Mouse (Mus musculus) CH12.LX (cell line): ENCODE data around the gene Pip5k1c. TPM values are rescaled to one million over a fixed set of nuclear protein-coding genes. Genes with fewer than 3 reads are reported as not detected.
A peak's percentile ranks its signal among the peaks of the same experiment; 100 is the strongest.

Experiments used
- DNase-seq: peaks from one replicate; pipeline ENCODE4 v3.0.0-alpha.2; 2013; ENCODE audit errors: extremely low read depth
- H3K27ac ChIP-seq: 2 replicates; pipeline ENCODE4 v1.5.1; 2012; ENCODE audit warnings: low read depth, mild to moderate bottlenecking, control low read depth, moderate library complexity; ENCODE audit not compliant: insufficient read depth
- H3K27me3 ChIP-seq: replicated peaks from 2 replicates; pipeline ENCODE3; 2012; ENCODE audit warnings: inconsistent platforms
- H3K36me3 ChIP-seq, 2 experiments: replicated peaks in 1 of 2; 2 replicates each; pipeline versions ENCODE3 to v1.6.1; 2012; ENCODE audit warnings: inconsistent platforms in 1 of 2, low read length in 1 of 2, mild to moderate bottlenecking in 1 of 2, mixed read lengths in 1 of 2, moderate library complexity in 1 of 2; ENCODE audit not compliant: control insufficient read depth in 1 of 2, insufficient read depth in 1 of 2
- H3K4me1 ChIP-seq, 2 experiments: 2 replicates each; pipeline ENCODE4 v1.6.1; 2012; ENCODE audit warnings: inconsistent platforms in 1 of 2, moderate library complexity in 1 of 2; ENCODE audit not compliant: insufficient read depth in 2 of 2, control insufficient read depth in 1 of 2
- H3K4me2 ChIP-seq: 2 replicates; pipeline ENCODE4 v1.6.1; 2012; ENCODE audit warnings: low read depth, mild to moderate bottlenecking, control low read depth; ENCODE audit not compliant: poor library complexity, insufficient read depth, severe bottlenecking
- H3K4me3 ChIP-seq, 3 experiments: fragments of 150-350 bp in 1 of 3; sonication (generic) in 1 of 3; replicated peaks in 1 of 3; 2 replicates each; pipeline versions ENCODE3 to v1.5.1; 2011 to 2012; ENCODE audit warnings: low read depth in 2 of 3, low read length in 2 of 3, mild to moderate bottlenecking in 2 of 3, moderate library complexity in 2 of 3, control low read depth in 1 of 3, improper control_type of control experiment in 1 of 3, inconsistent platforms in 1 of 3, mixed read lengths in 1 of 3; ENCODE audit not compliant: poor library complexity in 1 of 3
- H3K79me2 ChIP-seq: replicated peaks from 2 replicates; pipeline ENCODE4 v1.6.1; 2012; ENCODE audit warnings: mild to moderate bottlenecking, moderate library complexity; ENCODE audit not compliant: control insufficient read depth, poor library complexity, insufficient read depth, severe bottlenecking; ENCODE audit errors: extremely low read depth
- H3K9ac ChIP-seq: 2 replicates; pipeline ENCODE4 v1.6.1; 2012; ENCODE audit warnings: low read depth, mild to moderate bottlenecking, control low read depth, moderate library complexity; ENCODE audit not compliant: insufficient read depth
- H3K9me3 ChIP-seq: replicated peaks from 2 replicates; pipeline ENCODE3; 2012; ENCODE audit warnings: low read length, inconsistent platforms, mixed read lengths
- CTCF ChIP-seq, 2 experiments: IDR thresholded peaks in 1 of 2; conservative IDR thresholded peaks in 1 of 2; 2 replicates each; pipeline ENCODE4 v1.5.1; 2011 to 2012; ENCODE audit warnings: low read depth in 2 of 2, low read length in 2 of 2, improper control_type of control experiment in 1 of 2, inconsistent platforms in 1 of 2, mild to moderate bottlenecking in 1 of 2, moderate library complexity in 1 of 2
- EP300 ChIP-seq: IDR thresholded peaks from 2 replicates; pipeline ENCODE4 v1.6.1; 2011; ENCODE audit warnings: low read length, improper control_type of control experiment
- JUN ChIP-seq: IDR thresholded peaks from 2 replicates; pipeline ENCODE4 v1.6.1; 2011; ENCODE audit warnings: low read depth, mild to moderate bottlenecking, low read length, improper control_type of control experiment, moderate library complexity; ENCODE audit not compliant: insufficient read depth
- MAFK ChIP-seq: IDR thresholded peaks from 2 replicates; pipeline ENCODE4 v1.6.1; 2011; ENCODE audit warnings: low read length, improper control_type of control experiment; ENCODE audit not compliant: insufficient replicate concordance
- MAZ ChIP-seq: IDR thresholded peaks from 2 replicates; pipeline ENCODE4 v1.6.1; 2012; ENCODE audit warnings: low read depth, mild to moderate bottlenecking, inconsistent platforms, low read length, improper control_type of control experiment, moderate library complexity
- NRF1 ChIP-seq: IDR thresholded peaks from 2 replicates; pipeline ENCODE4 v1.6.1; 2014; ENCODE audit warnings: low read depth, mild to moderate bottlenecking, inconsistent platforms, low read length, improper control_type of control experiment, moderate library complexity
- POLR2A ChIP-seq: IDR thresholded peaks from 2 replicates; pipeline ENCODE4 v1.6.1; 2011; ENCODE audit warnings: low read depth, mild to moderate bottlenecking, improper control_type of control experiment, low read length
- POLR2AphosphoS2 ChIP-seq: IDR thresholded peaks from 2 replicates; pipeline ENCODE4 v1.6.1; 2011; ENCODE audit warnings: low read depth, low read length, improper control_type of control experiment
- SIN3A ChIP-seq: IDR thresholded peaks from 2 replicates; pipeline ENCODE4 v1.6.1; 2012; ENCODE audit warnings: low read length, improper control_type of control experiment, inconsistent platforms
- TBP ChIP-seq: conservative IDR thresholded peaks from 2 replicates; pipeline ENCODE4 v1.6.1; 2011; ENCODE audit warnings: low read depth, low read length, improper control_type of control experiment
- ZMIZ1 ChIP-seq: IDR thresholded peaks from 2 replicates; pipeline ENCODE4 v1.6.1; 2012; ENCODE audit warnings: low read depth, mild to moderate bottlenecking, inconsistent platforms, low read length, improper control_type of control experiment
- dilution Hi-C: fragments of 300-500 bp; cut with MboI; formaldehyde crosslinking; loops from 2 replicates; pipeline ENCODE4 v1.14.3; 2020; ENCODE audit warnings: low sequenced_read_pairs; ENCODE audit not compliant: extremely low pct_unique_long_range_greater_than_20kb, extremely low pct_ligation_motif_present
- in situ Hi-C: fragments of 300-500 bp; cut with MboI; formaldehyde crosslinking; loops from 3 replicates; pipeline ENCODE4 v1.14.3; 2019; ENCODE audit warnings: low sequenced_read_pairs, low pct_ligation_motif_present, low pct_unique_long_range_greater_than_20kb, mixed read lengths
- polyA plus RNA-seq: library from polyadenylated mRNA; unstranded; fragments of >175 nt; gene quantifications from 2 replicates; pipeline ENCODE4 v1.2.1, GENCODE M21; 2012; ENCODE audit warnings: low read depth; ENCODE audit not compliant: insufficient read length
- total RNA-seq, 2 experiments: library from RNA; depleted of rRNA; stranded (reverse); fragments of 300-350 nt in 1 of 2; fragments of >200 nt in 1 of 2; gene quantifications; 2 replicates each; pipeline ENCODE4 v1.2.3; 2012 to 2014

Pip5k1c gene
- total and polyA plus RNA-seq, 3 experiments = 11.4 to 51.4 (median 12.6) TPM

GRCm38 (mm10) chr10:81364666-81365065 lies 71.9 kb downstream of the Pip5k1c start:
- H3K27me3 ChIP-seq = no peaks in the 10 kb centered on the region
- dilution Hi-C loops = no loop called here
- TF ChIP-seq EP300 (no peak), POLR2A (0 out of 2 replicates have a peak, but pooled peaks have one; percentile 9)
- TF ChIP-seq, all 38 proteins: peak for 1
- H3K4me1 ChIP-seq = peaks cover 37 to 71% of the 10 kb centered on the region in 2 experiments
- DNase-seq = no peak
- in situ Hi-C loops = no loop called here
- H3K36me3 ChIP-seq = peaks cover 82 to 98% of the 10 kb centered on the region in 2 experiments
- H3K4me2 ChIP-seq = no peak overlapping the region
- H3K27ac ChIP-seq = no peak overlapping the region
- H3K9ac ChIP-seq = no peak overlapping the region
- no peaks in the 10 kb centered on the region for H3K79me2 ChIP-seq
- no peaks in the 10 kb centered on the region for H3K9me3 ChIP-seq
- H3K4me3 ChIP-seq = no peak overlapping the region

GRCm38 (mm10) chr10:81365073-81365472 lies 72.3 kb downstream of the Pip5k1c start:
- in situ Hi-C loops (no loop called here), dilution Hi-C loops (no loop called here)
- no peak overlapping the region for H3K9ac ChIP-seq
- DNase-seq = no peak
- TF ChIP-seq MAZ = no peak
- peak; percentile 22; the same call in 1 of the 2 replicates for TF ChIP-seq POLR2AphosphoS2
- H3K4me2 ChIP-seq = no peak overlapping the region
- H3K36me3 ChIP-seq = peaks cover 83 to 98% of the 10 kb centered on the region in 2 experiments
- H3K4me3 ChIP-seq = no peak overlapping the region
- H3K27ac ChIP-seq = no peak overlapping the region
- no peaks in the 10 kb centered on the region for H3K9me3 ChIP-seq
- peaks cover 34 to 67% of the 10 kb centered on the region in 2 experiments for H3K4me1 ChIP-seq
- no peaks in the 10 kb centered on the region for H3K79me2 ChIP-seq
- no peaks in the 10 kb centered on the region for H3K27me3 ChIP-seq

- H3K36me3 ChIP-seq = peaks cover 90 to 100% of the 10 kb centered on the region in 2 experiments
- H3K79me2 ChIP-seq = no peaks in the 10 kb centered on the region
- H3K9ac ChIP-seq = no peak within 1 kb of the TSS
- TF ChIP-seq POLR2AphosphoS2 (peak; percentile 11; the same call in 1 of the 2 replicates), MAFK (no peak), TBP (no peak), SIN3A (no peak), ZMIZ1 (peak; percentile 25), CTCF (conservative IDR thresholded peaks at IDR 0.05 in 1 of 2, IDR thresholded peaks at IDR 0.05 in 1 of 2; ENCODE audit: low read depth in 2 of 2, low read length in 2 of 2) (no peak), JUN (no peak), NRF1 (no peak)
- H3K27ac ChIP-seq = no peak within 1 kb of the TSS
- H3K27me3 ChIP-seq = no peaks in the 10 kb centered on the region
- in situ Hi-C loops (no loop called here), dilution Hi-C loops (no loop called here)
- no peak for DNase-seq
- H3K4me3 ChIP-seq = no peak within 1 kb of the TSS
- H3K4me1 ChIP-seq = peaks cover 34 to 61% of the 10 kb centered on the region in 2 experiments
- no peaks in the 10 kb centered on the region for H3K9me3 ChIP-seq
- no peak within 1 kb of the TSS for H3K4me2 ChIP-seq
These were observed 73.1 kb downstream of the Pip5k1c start, which contains the start of gene 4930404N11Rik for GRCm38 (mm10) chr10:81365672-81366476. 4930404N11Rik (minus strand) TSS chr10:81365816.
